Mouse (Mus musculus) layer of hippocampus, adult 9-11 months (tissue): ENCODE measurements around the gene Spata16.
"Not testable (repeated sequence)": the region's sequence is repeated elsewhere in the genome, so short reads cannot be mapped to it uniquely, and the experiment has no call there.

Source experiments
- DNase-seq: peaks from one replicate; pipeline ENCODE4 v3.0.0; 2022

Gene Spata16

DNA sequence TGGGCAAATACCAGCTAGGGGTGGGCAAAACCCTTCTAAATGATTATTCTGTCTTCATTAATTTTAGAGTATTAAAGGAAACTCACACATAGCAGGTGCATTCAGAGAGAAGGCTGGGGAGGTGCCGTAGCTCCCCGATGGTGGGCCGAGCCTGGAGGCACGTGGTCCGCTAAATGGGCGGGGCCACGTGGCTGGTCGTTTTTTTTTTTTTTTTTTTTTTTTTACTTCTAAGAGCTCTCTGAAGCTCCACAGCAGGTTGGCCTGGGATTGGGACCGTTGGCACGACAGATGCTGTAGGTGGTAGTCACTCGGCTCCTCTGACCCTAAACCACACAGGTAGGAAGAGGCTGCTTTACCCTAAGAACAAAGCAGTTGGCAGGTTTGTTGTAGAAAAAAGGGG, at the start of gene Spata16:
TSS of gene Spata16 (plus strand) at position 219 of the 400 bp plus-strand sequence.
- no peak for DNase-seq

DNA sequence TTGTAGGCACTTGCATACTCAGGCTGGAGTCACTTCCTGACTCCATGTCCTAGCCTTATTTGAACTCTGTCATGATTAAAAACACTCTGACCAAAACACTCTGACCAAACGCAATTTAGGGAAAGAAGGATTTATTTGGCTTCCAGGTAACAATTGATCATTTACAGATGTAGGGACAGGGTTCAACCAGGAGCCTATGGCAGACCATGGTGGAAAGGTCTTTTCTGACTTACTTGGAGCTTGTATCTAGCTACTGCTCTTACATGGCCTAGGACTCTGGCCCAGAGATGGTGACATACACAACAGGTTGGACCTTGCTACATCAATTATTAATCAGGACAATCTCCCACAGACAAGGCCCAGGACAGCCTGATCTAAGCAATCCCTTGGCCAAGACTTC, 32.6 kb upstream of the Spata16 start:
- no peak for DNase-seq

DNA sequence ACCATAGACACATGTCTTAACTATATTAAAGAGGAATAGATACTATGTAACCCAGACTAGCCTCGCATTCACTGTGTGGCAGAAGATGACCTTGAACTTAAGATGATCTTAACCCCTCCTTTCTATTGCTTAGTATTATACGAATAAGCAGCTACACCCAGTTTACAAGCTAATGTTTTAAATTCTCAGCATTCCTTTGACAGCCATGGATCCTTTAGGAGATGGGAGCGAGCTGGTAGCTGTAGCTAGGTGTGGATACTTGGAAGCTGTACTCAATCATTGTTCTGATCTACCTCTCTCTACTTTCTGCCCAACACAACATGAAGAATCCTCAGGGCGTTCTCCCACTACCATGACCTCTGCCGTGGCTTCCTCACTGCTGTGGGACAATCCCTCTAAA, 28.9 kb upstream of the Spata16 start:
- no peak for DNase-seq

DNA sequence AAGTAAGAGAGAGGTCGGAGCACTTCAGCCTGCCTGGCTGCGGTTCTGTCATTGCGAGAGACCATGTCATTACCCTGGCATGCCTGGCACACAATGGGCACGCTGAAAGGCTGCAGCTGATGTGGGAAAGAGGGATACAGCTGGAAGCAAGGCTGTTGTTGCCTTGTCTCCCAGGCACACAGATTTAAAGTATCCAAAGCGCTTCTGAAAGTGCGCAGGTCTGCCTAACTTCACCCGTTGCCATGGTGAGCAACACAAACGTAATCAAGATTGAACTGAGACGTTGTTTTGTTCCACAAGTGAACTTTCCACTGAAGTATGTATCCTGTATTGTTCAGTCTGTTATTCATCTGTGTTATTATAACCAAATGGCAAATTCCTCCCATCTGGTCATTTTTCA, 1.8 kb downstream of the Spata16 start:
- DNase-seq = peak; percentile 36

DNA sequence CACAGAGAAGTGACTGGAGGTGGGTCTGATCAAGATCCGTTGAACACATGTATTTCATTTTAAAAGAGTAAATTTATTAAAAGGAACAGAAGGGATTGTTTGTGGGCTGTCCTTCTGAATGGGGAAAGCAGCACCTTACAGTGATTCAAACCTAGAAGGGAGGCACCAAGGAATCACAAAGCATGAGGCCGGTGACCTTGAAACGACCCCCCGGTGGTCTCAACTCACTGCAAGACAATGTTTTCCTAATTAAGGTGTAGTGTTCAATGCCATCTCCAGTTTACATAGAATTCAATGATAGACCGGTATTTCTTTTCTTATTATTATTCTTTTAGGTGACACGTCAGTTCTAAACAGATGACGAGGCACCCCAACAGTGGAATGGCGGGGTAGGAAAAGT, 2.4 kb downstream of the Spata16 start:
- DNase-seq = no peak

DNA sequence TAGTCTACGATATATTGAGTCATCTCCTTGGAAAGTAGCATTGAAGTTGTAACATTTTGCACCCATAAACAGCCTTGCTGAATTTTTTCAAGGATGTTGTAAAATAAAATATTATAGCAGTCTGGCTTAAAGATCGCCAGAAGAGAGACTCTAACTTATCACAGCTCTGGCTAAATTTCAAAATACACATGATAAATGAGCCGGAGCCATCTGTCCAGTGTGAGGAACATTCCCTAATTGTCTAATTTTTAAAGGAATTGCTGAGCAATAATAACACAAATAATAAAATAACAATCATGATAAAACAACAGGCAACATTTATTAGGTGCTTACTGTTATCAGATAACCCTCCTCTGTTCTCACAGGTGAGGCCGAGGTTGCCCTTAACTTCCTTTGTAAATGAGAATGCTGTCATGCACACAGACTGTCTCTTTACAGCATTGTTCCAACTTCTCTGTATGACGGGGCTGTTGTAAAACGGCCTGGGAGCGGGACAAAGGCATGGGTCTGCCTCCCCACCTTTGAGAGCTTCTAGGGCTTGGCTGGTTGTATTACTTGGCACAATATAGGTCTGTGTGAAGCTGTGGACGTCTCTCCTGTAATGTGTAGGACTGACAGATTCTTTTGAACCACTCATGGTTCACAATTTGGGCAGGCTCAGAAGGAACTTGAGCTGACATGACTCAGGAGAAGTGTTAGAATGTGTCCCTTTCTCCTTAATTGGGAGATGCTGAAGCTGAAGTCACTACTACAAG, 3.1 kb downstream of the Spata16 start:
- DNase-seq = no peak

DNA sequence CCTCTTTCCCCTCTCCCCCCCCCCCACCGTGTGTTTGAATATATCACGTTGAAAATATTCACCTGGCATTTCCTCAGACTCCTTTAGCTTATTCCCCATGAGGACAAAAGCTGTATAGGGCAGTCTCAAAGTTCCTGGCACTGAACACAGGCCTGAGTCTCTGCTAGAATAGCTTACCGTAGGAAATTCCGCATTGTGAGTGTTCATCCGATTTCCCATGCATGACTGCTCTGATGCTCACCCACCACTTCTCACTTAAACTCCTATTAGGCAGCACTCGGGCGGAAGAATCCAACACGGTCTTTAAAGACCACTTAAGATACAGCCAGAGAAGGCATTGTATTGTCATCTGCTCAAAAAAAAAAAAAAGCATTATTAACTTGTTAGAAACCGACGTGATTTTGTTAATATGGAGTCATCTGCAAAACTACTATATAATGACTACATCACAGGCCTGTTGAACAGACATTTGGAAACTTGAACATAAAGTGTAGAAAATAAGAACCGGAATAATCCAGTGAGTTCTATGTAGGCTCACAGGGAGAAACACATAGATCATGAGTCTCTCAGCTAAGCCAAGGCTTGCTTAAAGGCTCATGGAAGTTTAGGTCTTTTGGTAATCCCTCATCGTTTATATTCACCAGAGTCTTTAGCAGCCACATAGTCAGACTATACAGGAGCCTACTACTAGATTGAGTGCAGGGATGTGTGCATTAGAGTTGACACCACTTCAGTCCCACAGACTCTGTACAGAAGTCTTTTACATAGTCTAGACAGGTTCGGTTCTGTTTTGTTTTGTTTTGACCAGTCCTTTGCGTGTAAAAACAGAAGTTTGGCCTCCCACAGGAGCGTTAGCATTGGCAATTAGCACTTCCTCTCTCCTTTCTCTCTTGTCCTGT, 4.2 kb downstream of the Spata16 start:
- no peak for DNase-seq

DNA sequence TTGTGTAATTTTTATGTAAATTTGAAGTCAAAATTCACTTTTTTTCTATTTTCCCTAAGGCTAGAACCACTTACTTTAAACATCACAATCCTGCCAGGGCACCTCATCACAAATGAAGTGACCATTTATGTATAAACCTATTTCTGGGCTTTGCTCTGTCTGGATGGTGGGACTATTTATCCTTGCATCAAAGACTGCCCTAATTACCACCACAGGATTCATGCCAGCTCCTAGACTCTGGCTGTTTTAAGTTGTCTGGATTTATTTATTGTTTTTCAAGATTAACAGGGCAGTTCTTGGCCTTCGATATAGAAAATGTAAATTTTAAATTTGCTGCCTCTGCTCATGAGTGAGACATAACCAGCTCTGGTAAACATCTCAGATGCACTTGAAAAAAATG, 6.7 kb downstream of the Spata16 start:
- DNase-seq = no peak

DNA sequence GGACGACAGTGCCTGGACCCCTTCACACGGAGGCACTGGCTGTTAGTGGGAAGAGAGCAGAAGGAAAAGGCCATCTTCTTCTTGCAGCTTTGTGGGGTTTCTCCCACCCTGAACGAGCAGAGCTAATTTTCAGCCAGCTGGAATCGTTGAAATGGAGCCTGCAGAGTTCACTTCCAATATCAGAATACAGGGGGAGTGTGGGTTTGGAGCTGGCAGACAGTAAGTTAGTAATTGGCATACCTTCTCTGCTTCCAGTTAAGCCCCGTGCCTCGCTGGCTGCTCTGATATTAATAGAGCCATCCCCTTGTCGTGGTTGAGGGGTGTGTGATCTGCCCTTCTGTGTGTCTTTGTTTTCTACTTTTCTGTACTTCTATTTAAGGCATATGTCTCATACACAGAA, 9.4 kb downstream of the Spata16 start:
- DNase-seq = peak; percentile 49

DNA sequence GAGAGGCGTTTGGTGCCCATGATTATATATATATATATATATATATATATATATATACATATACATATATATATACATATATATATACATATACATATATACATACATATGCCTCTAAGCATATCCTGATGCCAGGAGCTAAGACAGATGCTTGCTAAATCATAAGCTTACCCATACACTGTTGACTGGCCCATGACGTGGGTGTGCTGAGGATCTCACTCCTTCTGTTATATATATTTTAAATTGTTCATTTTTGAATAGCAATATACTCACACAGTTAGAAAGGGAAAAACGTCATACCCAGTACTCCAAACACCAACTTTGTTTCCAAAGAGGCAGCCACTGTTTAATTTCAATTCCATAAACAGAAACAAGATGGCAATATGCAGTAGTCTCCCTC, 48.4 kb downstream of the Spata16 start:
- DNase-seq = no peak

DNA sequence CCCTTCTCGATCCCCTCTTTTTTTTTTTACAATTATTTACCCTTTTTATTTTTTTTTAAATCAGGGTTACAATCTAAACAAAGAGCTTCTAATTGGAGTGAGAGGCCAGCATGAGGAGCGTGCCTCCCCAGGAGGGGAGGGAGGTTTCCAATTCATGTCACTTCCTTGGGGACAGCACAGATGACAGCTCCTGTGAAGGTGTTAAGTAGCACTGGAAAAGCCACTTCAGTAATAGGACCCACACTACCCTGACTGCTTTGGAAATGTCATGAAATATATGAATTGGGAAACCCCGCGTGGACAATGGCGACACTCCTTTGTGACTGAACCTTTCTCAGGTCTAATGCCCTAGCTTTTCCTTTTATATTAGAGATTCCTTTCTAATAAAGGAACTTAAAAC, 72.1 kb downstream of the Spata16 start:
- not testable (repeated sequence) for DNase-seq

DNA sequence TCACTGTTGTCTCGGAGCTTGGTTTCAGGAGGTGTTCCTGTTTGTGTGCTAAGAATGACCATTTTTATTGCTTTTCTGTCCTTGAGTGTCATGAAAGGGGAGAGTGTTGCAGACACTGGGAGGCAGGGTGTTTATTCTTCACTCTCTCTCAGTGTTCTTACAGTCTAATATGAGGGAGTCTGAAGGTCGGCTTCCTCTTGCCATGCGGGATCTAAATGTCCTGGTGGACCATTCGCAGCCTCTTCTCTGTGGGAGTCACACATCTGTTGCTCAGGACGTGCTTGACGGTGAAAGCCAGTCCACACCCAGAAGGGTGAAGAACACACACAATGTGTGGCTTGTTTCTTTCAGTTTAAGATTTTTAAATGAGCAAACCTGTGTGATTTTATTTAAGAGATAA, 90.1 kb downstream of the Spata16 start:
- no peak for DNase-seq

DNA sequence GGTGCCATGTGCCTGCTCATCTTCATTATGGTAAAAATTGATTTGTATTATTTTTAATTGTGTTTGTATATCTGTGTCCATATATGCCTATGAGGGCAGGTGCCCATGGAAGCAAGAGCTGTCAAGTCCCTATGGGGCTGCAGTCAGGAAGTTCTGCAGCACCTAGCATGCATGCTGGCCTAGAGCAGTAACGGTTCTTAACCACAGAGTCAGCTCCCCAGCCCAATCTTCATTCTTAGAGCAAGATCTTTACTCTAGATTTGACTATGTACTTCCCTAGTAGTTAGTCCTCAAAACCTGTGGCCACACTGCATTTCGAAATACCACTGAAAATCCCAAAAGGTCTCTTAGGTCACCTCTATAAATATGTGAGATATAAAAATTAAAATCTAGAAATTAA, 113.1 kb downstream of the Spata16 start:
- DNase-seq = no peak

DNA sequence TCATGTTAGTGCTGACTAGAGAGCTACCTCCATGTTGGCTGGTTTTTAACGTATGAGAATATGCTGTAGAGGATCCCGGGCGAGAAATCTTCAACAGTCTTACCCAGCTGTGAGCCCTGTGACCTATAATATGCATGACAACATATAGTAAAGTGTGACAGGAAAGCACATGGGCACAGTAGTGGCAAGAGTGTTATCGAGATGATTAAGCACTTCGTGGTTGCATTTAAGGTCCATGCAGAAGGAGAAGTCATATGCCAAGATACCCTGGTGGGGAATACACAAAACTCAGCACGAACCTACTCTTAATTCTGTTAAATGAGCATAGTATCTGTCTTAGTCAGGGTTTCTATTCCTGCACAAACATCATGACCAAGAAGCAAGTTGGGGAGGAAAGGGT, 115.0 kb downstream of the Spata16 start:
- no peak for DNase-seq

DNA sequence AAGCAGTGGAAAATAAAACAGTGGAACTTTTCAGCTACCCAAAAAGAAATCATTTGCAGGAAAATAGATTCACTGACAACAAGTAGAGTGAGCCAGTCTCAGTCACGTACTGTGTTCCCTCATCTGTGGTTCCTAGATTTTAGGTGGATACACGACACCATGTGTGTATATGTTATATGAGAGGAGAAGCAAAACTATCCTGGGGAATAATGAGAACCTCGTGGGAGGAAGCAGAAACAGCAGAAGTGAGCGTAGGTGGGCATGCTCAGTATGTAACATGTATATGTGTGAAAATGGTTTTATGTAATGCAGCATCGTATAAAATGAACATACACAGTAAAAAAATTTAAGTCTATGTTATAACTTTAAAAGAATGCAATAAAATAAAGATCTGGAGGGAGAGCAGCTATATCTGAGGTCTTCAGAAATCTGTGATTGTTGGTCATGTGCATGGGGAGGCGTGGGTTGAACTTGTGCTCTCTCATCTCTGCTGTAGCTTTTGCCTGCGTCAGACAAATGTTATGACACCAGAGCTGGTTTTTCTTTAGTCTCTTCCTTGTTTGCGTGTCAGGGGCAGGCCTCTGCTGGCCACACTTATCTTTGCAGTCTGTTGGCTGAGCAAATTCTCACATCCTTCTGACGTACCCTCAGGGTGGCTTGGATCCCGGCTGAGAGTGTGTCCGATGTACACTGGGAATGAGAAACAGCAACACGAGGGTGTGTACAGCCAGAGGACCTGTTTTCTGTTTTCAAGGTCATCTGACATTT, 156.1 kb downstream of the Spata16 start:
- DNase-seq = no peak

DNA sequence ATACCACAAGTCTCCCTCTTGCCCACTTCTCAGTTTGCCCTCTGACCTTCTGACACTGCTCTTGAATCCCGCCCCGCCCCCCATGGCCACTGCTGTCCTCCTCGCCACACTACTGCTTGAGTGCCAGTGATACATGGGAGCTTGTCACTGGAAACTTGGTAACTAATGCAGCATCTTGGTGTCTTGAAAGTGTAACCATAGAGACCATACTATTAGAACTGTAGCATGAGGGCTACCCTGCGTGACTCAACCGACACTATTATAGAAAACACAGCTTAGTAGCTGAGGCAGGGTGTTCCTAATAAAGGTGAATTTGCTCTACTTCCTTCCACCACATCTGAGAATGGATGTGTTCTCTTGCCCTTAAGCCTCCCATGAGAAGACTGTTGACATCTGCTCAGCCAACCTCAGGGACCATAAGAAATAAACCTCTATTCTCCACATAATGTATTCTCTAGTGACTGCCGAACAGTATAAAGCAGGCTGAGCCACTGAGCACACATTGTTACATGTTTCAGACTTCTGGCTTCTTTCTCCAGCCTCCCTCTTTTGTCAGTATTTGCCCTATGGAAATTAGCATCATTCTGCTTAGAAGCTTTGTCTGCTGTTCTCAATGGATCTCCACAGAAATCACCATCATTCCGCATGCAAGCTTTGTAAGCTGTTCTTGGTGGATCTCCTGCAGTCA, 158.6 kb downstream of the Spata16 start:
- no peak for DNase-seq

DNA sequence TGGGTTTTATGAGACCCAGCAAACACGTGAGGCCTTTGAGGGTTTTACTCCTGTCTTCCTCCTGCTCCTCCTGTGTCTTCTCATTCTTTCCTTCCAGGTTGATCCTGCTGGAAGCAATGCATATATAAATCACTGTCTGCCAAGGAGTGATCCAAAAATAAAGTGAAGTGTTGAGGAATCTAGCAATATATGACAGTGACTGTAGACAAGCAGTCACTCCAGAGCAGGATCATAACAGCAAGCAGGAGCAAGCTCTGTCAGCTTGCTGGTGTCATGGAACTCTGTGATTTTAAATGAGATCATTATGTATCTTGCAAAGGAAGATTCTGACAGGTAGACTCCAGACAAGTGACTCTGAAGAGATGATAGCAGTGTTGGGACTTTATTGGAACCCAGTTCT, 159.5 kb downstream of the Spata16 start:
- no peak for DNase-seq

DNA sequence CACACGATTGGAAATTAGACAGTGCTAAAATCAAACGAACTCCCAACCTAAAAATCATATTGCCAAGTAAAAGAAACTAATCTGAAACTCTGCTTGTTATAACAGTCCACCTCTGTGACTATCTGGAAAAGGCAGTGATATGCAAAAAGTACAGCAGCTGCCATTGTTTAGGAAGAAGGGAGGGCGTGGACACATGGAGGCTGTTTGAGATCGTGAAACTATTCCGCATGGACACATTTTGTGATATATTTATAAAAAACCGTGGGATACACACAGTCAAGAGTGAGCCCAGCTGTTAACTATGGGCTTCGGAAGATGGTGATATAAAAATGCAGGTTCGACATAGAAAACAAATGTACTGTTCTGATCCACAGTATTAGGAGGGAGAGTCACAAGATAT, 176.9 kb downstream of the Spata16 start:
- DNase-seq = peak; percentile 25

DNA sequence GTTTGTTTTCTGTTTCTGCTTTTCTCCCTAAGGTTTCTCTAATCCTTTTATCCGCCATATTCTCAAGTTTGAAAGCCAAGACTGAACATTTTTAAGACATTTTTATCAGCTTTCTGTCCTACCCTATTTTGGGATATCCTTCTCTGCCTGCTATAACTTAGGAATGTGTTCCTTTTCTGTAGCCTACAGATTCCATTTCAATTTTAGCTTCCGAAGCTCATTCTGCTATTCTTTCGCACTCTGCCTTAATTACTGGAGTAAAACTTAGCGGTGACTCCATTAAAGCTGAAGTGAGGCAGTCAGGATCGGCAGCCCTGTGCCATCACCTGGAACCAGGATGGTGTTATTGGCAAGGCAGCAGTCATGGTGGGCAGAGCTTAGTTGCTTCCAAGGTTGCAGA, 178.3 kb downstream of the Spata16 start:
- DNase-seq = no peak

DNA sequence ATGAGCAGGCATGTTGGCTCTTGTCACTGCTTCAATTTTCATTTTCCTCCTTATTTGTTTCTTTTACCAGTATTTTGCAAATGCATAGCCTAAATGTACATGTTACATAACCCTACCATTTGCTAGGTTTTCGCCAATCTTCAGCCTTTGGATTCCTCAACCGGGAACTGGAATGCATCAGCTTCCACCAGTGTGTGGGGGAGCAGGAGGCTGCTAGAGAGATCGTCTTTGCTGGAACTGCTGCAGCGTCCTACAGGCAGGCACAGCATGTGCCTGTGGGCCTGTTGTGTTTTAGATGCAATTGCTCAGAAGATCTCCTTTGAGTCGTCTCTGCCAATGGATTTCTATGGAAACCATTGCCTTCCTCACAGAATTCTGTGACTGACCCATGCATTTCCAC, 182.0 kb downstream of the Spata16 start:
- peak; percentile 32 for DNase-seq

DNA sequence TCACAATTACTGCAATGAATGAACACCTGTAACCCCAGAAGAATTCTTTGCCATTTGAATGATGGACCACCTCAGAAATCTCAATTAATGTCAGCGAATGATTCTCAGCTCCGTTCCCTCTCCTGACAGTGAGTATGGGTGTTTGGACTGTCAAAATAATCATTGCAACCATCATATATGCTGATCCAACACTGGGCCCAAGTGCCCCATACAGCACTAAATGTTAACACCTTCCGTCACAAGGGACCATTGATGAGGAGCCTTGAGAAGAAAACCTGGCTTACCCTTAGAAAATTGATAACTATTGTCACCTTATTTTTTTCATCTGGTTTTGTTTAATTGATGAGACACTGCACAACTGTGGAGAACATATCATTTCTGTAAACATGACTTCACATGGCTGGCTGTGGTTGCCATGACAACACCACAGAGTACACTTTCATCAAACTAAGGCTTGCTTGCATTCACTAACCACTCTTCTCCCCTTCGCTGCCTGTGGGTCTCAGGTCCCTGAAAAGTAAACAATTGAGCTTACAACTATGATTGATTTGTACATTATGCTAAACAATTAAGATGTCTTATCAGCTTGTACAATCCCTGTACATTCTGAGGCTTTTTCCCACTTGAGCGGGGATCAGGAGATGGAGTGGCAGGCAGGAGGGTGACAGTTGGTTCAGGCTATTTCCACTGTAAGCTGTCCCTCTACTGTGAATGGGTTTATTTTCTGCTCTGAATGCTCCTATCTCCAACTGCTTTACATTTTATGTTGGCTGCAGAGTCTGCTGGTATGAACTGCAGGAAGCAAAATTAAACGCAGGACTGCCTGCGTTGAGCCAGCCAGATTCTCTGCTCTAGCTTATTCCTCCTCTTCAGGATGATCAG, 189.8 kb downstream of the Spata16 start:
- peak; percentile 46 for DNase-seq

DNA sequence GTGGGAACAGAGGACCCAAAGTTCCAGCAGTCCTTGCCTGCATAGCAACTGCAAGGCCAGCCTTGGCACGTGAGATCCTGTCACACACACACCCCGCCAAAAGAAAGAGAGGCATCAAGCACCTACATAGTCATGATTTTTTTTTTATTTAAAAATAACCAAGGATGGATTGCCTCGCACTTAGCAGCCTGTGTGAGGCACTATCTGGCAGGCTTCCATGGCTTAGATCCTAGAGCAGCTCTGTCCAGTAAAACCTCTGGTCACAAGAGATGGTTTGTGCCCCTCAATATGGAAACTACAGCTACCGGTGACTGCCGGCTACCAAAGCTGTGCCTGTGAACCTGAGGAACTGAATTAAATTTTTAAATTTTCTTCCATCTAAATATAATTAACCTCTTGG, 195.5 kb downstream of the Spata16 start:
- DNase-seq = no peak
